Mouse (Mus musculus) hindbrain, embryonic 13.5 days (tissue): ENCODE measurements around the gene Bmf. TPM values are rescaled to one million over a fixed set of nuclear protein-coding genes. Genes with fewer than 3 reads are reported as not detected.

Source experiments
- ATAC-seq: fragments of 200-750 bp; cut with Nextera tagmentation; 2 replicates; pipeline ENCODE4 v1.8.0; 2017; ENCODE audit warnings: moderate TSS enrichment; ENCODE audit not compliant: low FRiP score
- H3K27ac ChIP-seq: fragments of 300-500 bp; sonication (generic); 2 replicates; pipeline ENCODE4 v1.5.1; 2015; ENCODE audit warnings: inconsistent platforms, mild to moderate bottlenecking, moderate library complexity
- H3K27me3 ChIP-seq: fragments of 300-500 bp; sonication (generic); 2 replicates; pipeline ENCODE4 v1.6.1; 2015; ENCODE audit warnings: mild to moderate bottlenecking, inconsistent platforms
- H3K36me3 ChIP-seq: fragments of 300-500 bp; sonication (generic); 2 replicates; pipeline ENCODE4 v1.6.1; 2015; ENCODE audit warnings: mild to moderate bottlenecking, inconsistent platforms
- H3K4me1 ChIP-seq: fragments of 300-500 bp; sonication (generic); replicated peaks from 2 replicates; pipeline ENCODE4 v1.6.1; 2015; ENCODE audit warnings: inconsistent platforms
- H3K4me2 ChIP-seq: fragments of 300-500 bp; sonication (generic); 2 replicates; pipeline ENCODE4 v1.6.1; 2015; ENCODE audit warnings: inconsistent platforms, mild to moderate bottlenecking, moderate library complexity
- H3K4me3 ChIP-seq: fragments of 300-500 bp; sonication (generic); 2 replicates; pipeline ENCODE4 v1.5.1; 2015; ENCODE audit warnings: mild to moderate bottlenecking, inconsistent platforms
- H3K9ac ChIP-seq: fragments of 300-500 bp; sonication (generic); 2 replicates; pipeline ENCODE4 v1.6.1; 2015; ENCODE audit warnings: mild to moderate bottlenecking, inconsistent platforms
- H3K9me3 ChIP-seq: fragments of 300-500 bp; sonication (generic); 2 replicates; pipeline ENCODE4 v1.6.1; 2016; ENCODE audit warnings: inconsistent platforms
- WGBS: fragments of 180-500 bp; shearing (Covaris S2); methylation state at CpG from one replicate; pipeline ENCODE4 v1.1.7; 2015; 5-methylcytosine and 5-hydroxymethylcytosine counted together
- polyA plus RNA-seq: library from polyadenylated mRNA; unstranded; fragments of >200 nt; fragmentation: Nextera tagmentation; extraction: Ambion mirVana; gene quantifications from 2 replicates; pipeline ENCODE4 v1.2.1, GENCODE M21; 2015

The Bmf gene
- polyA plus RNA-seq, 1 experiment from 2014 or later = 4.7 TPM

DNA sequence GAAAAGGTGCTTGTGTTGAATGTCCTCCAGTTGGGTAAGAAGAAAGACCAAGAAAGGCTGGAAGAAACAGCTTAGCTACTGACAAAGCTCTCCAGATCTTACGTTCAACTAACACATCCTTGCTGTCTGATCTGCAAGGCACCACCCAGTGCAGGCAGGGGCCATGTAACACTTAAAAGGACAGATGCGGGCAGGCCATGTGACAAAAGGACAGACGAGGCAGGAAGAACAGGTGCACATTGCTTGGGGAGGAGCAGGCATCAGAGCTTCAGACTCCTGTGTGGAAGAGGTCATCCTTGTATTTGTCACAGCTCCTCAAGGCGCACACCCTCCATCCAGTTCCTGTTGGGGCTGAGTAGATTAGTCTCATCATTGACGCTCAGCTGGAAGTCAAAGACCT, 66.5 kb downstream of the Bmf start:
- H3K9ac ChIP-seq = no peak overlapping the region
- ATAC-seq = no peak

GRCm38 (mm10) chr2:118480886-118481285, 68.6 kb downstream of the Bmf start:
- WGBS = 93% methylated on average over 7 of the region's 7 CpGs
- no peak overlapping the region for H3K27ac ChIP-seq
- H3K4me2 ChIP-seq = no peak overlapping the region
- no peak overlapping the region for H3K9ac ChIP-seq
- no peak overlapping the region for H3K4me3 ChIP-seq
- H3K4me1 ChIP-seq = peaks cover 25% of the 10 kb centered on the region
- H3K36me3 ChIP-seq = peaks cover 14% of the 10 kb centered on the region
- ATAC-seq = no peak
- no peaks in the 10 kb centered on the region for H3K27me3 ChIP-seq
- H3K9me3 ChIP-seq = no peaks in the 10 kb centered on the region

More for the DNA sequence above, 66.5 kb downstream of the Bmf start:
- Histone ChIP-seq H3K27ac (no peak overlapping the region), H3K9me3 (no peaks in the 10 kb centered on the region), H3K4me3 (no peak overlapping the region), H3K36me3 (no peaks in the 10 kb centered on the region), H3K4me1 (peaks cover 13% of the 10 kb centered on the region), H3K27me3 (no peaks in the 10 kb centered on the region; the same call in 1 of the 2 replicates), H3K4me2 (no peak overlapping the region)
- 90% methylated on average over 5 of the region's 5 CpGs for WGBS

GRCm38 (mm10) chr2:118479550-118479909, 70.0 kb downstream of the Bmf start, which contains the start of gene Srp14:
TSS of gene Srp14 (minus strand) at chr2:118479711.
- ATAC-seq = peak; percentile 95

DNA sequence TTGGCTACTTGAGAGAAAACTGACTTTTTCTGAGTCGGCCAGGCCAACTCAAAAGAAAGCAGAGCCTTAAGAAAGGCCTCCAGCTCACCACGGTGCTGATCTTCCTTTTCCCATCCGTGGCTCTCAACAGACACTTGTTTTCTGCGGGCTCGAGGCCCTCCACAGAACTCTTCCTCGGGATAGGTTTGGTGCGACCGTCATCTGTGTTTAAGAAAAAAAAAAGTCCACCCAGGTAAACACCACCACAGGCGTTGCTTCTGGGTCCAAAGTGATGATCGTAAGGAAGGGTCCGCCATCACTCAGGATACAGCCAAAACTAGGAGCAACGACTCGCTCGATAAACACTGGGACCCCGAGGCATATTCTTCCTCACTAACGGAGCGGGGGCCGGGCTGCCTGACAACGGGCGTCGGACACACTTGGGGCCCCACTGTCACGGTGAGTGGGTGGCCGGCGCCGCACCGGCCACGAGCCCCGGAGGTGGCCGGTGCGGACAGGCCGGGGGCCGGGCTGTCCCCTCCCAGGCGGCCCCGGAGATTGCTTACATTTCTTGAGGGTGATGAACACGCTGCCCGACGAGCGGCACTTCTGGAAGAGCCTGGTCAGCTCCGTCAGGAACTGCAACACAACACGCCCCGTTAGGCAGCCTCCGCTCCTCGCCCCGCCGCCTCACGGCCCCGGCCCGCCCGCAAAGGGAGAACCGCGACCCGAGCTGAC, 70.5 kb downstream of the Bmf start:
- H3K27me3 ChIP-seq = no peaks in the 10 kb centered on the region
- peak; percentile 19 for ATAC-seq
- H3K36me3 ChIP-seq = peaks cover 32% of the 10 kb centered on the region
- peak overlapping the region; percentile 93 for H3K9ac ChIP-seq
- H3K27ac ChIP-seq = peak overlapping the region; percentile 87
- peaks cover 25% of the 10 kb centered on the region for H3K4me1 ChIP-seq
- no peaks in the 10 kb centered on the region for H3K9me3 ChIP-seq
- 3% methylated on average over 52 of the region's 52 CpGs for WGBS
- peak overlapping the region; percentile 86 for H3K4me3 ChIP-seq
- peak overlapping the region; percentile 83 for H3K4me2 ChIP-seq

More at GRCm38 (mm10) chr2:118479550-118479909, 70.0 kb downstream of the Bmf start, which contains the start of gene Srp14:
- Histone ChIP-seq H3K4me2 (peak within 1 kb of the TSS; percentile 83), H3K27ac (peak within 1 kb of the TSS; percentile 87), H3K9ac (peak within 1 kb of the TSS; percentile 93), H3K4me3 (peak within 1 kb of the TSS; percentile 86), H3K4me1 (peaks cover 25% of the 10 kb centered on the region), H3K36me3 (peaks cover 27% of the 10 kb centered on the region), H3K27me3 (no peaks in the 10 kb centered on the region), H3K9me3 (no peaks in the 10 kb centered on the region)
- WGBS = under 1% methylated on average over 35 of the region's 35 CpGs

Other genes with a start within 250 kb of the Bmf start
- 2.8 and 3.2 TPM in 2 replicates for gene Gpr176, start 176.3 kb downstream of the Bmf start, polyA plus RNA-seq
- 8.2 and 8.7 TPM in 2 replicates for gene Eif2ak4, start 161.1 kb downstream of the Bmf start, polyA plus RNA-seq
- 362 and 376 TPM in 2 replicates for gene Srp14, start 70.0 kb downstream of the Bmf start, polyA plus RNA-seq
- gene Bub1b, start 48.5 kb upstream of the Bmf start, polyA plus RNA-seq = 19.1 and 20.5 TPM in 2 replicates
- gene Pak6, start 113.6 kb upstream of the Bmf start, polyA plus RNA-seq = 22.0 and 23.2 TPM in 2 replicates
- not detected in 2 replicates for gene Ankrd63, start 154.3 kb upstream of the Bmf start, polyA plus RNA-seq
- gene Plcb2, start 178.8 kb upstream of the Bmf start, polyA plus RNA-seq = 0.48 and 0.64 TPM in 2 replicates
- 23.5 and 24.8 TPM in 2 replicates for gene Inafm2, start 196.1 kb upstream of the Bmf start, polyA plus RNA-seq
- 1.2 and 1.4 TPM in 2 replicates for gene Ccdc9b, start 213.0 kb upstream of the Bmf start, polyA plus RNA-seq
- not detected in 2 replicates for gene Phgr1, start 223.1 kb upstream of the Bmf start, polyA plus RNA-seq
- gene Disp2, start 230.0 kb upstream of the Bmf start, polyA plus RNA-seq = 37.3 and 41.5 TPM in 2 replicates